Mouse (Mus musculus) stomach, embryonic 16.5 days (tissue): ENCODE measurements around the gene Olfr609. TPM values are rescaled to one million over a fixed set of nuclear protein-coding genes. Genes with fewer than 3 reads are reported as not detected.

Source experiments
- polyA plus RNA-seq: library from polyadenylated mRNA; unstranded; fragments of >200 nt; fragmentation: Nextera tagmentation; extraction: Ambion mirVana; gene quantifications from 2 replicates; pipeline ENCODE4 v1.2.1, GENCODE M21; 2015

Olfr609 gene
- polyA plus RNA-seq, 1 experiment from 2014 or later = not detected

Other genes with a start within 250 kb of the Olfr609 start
- not detected in 2 replicates for gene Usp17ld, start 245.6 kb downstream of the Olfr609 start, polyA plus RNA-seq
- not detected in 2 replicates for gene Olfr596, start 192.4 kb downstream of the Olfr609 start, polyA plus RNA-seq
- gene Olfr597, start 181.7 kb downstream of the Olfr609 start, polyA plus RNA-seq = not detected in 2 replicates
- not detected in 2 replicates for gene Olfr598, start 174.5 kb downstream of the Olfr609 start, polyA plus RNA-seq
- gene Olfr599, start 162.1 kb downstream of the Olfr609 start, polyA plus RNA-seq = not detected in 2 replicates
- not detected in 2 replicates for gene Olfr600, start 148.4 kb downstream of the Olfr609 start, polyA plus RNA-seq
- not detected in 2 replicates for gene Olfr601, start 135.4 kb downstream of the Olfr609 start, polyA plus RNA-seq
- gene Olfr603, start 111.9 kb downstream of the Olfr609 start, polyA plus RNA-seq = not detected in 2 replicates
- gene Usp17lc, start 83.0 kb downstream of the Olfr609 start, polyA plus RNA-seq = not detected in 2 replicates
- not detected in 2 replicates for gene Olfr605, start 52.6 kb downstream of the Olfr609 start, polyA plus RNA-seq
- not detected in 2 replicates for gene Olfr606, start 49.0 kb downstream of the Olfr609 start, polyA plus RNA-seq
- gene Olfr607, start 33.9 kb downstream of the Olfr609 start, polyA plus RNA-seq = not detected in 2 replicates
- not detected in 2 replicates for gene Olfr608, start 28.2 kb downstream of the Olfr609 start, polyA plus RNA-seq
- not detected in 2 replicates for gene Olfr610, start 14.1 kb upstream of the Olfr609 start, polyA plus RNA-seq
- gene Olfr611, start 22.8 kb upstream of the Olfr609 start, polyA plus RNA-seq = not detected in 2 replicates
- not detected in 2 replicates for gene Olfr612, start 44.7 kb upstream of the Olfr609 start, polyA plus RNA-seq
- gene Olfr613, start 50.0 kb upstream of the Olfr609 start, polyA plus RNA-seq = not detected in 2 replicates
- not detected in 2 replicates for gene Olfr615, start 58.0 kb upstream of the Olfr609 start, polyA plus RNA-seq
- gene Olfr616, start 71.1 kb upstream of the Olfr609 start, polyA plus RNA-seq = not detected in 2 replicates
- not detected in 2 replicates for gene Olfr617, start 75.0 kb upstream of the Olfr609 start, polyA plus RNA-seq
- gene Olfr618, start 92.0 kb upstream of the Olfr609 start, polyA plus RNA-seq = not detected in 2 replicates
- gene Olfr619, start 102.5 kb upstream of the Olfr609 start, polyA plus RNA-seq = not detected in 2 replicates
- gene Olfr620, start 114.5 kb upstream of the Olfr609 start, polyA plus RNA-seq = not detected in 2 replicates
- gene Olfr622, start 144.6 kb upstream of the Olfr609 start, polyA plus RNA-seq = not detected in 2 replicates
- gene Olfr623, start 165.6 kb upstream of the Olfr609 start, polyA plus RNA-seq = not detected in 2 replicates
- gene Olfr624, start 173.1 kb upstream of the Olfr609 start, polyA plus RNA-seq = 0.04 and 0.05 TPM in 2 replicates
- gene Olfr625-ps1, start 184.7 kb upstream of the Olfr609 start, polyA plus RNA-seq = not detected in 2 replicates
- gene Olfr243, start 216.6 kb upstream of the Olfr609 start, polyA plus RNA-seq = not detected in 2 replicates
- not detected in 2 replicates for gene Olfr628, start 232.3 kb upstream of the Olfr609 start, polyA plus RNA-seq
- gene Olfr629, start 246.9 kb upstream of the Olfr609 start, polyA plus RNA-seq = not detected in 2 replicates